Mouse (Mus musculus) layer of hippocampus, postnatal 14 days (tissue): ENCODE results near the gene Acap3. TPM values are rescaled to one million over a fixed set of nuclear protein-coding genes. Genes with fewer than 3 reads are reported as not detected.
A peak's percentile ranks its signal among the peaks of the same experiment; 100 is the strongest.

Experiments used
- DNase-seq, 2 experiments: peaks; one replicate each; pipeline ENCODE4 v3.0.0; 2021 to 2022; ENCODE audit warnings: low spot score in 2 of 2, mixed read lengths in 1 of 2
- microRNA-seq, 2 experiments: library from miRNA; unstranded; fragments of <30 nt; microRNA quantifications; one replicate each; pipeline ENCODE4 v1.2.0; 2021
- total RNA-seq, 2 experiments: library from RNA; stranded (reverse); gene quantifications; 2 replicates each; pipeline ENCODE4 v1.2.3; 2021

Gene Acap3
- total RNA-seq, 2 experiments from 2014 or later = 143 to 160 TPM

DNA sequence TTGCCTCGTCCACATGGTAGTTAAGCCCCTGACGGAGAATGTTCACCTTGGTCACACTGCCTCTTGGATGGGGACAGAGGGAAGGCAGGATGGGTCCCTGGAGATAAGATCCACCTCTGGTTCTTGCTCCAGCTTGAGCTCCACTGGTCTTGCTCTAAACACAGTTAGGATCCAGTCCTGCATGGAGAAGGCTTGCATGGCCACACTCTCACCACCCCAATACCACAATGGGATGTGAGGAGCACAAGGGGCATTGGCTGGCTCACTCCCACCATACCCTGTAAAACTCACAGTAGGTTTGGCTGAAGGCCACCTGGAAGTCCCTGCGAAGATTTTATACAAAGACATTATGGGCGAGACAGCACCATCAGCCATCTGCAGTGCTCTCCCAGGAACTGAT is 17.1 kb downstream of the Acap3 start:
- DNase-seq = peak; percentile 3 to 5

DNA sequence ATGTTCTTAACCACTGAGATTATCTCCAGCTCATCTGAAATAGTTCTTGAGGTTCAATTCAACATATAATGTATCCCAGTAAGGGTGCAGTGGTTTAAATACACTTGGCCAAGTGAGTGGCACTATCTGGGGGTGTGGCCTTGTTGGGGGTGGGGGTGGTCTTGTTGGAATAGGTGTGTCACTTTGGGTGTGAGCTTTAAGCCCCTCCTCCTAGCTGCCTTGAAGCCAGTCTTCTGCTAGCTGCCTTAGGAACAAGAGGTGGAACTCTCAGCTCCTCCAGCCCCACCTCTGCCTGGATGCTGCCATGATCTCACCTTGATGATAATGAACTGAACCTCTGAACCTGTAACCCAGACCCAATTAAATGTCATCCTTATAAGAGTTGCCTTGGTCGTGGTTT is 40.4 kb downstream of the Acap3 start:
- no peak for DNase-seq

DNA sequence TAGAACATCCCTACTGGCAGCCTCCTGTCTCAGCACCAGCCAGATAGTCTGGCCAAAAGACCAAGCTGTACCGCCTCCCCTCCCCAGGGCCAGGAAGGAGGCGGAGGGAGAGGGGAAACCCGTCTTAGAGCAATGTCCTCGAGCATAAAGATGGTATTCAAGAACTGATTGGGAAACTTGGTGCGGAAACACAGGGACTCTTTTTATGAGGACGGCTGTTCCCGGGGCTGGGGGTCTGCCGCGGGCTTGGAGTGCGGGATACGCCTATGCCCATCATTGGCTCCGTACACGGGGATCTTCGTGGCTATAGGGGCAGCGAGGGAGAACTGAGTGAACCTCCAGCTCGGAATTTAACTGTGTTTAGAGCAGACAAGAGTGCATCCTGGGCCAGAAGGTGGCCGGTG is 51.4 kb downstream of the Acap3 start:
- peak; percentile 61 to 72 for DNase-seq

DNA sequence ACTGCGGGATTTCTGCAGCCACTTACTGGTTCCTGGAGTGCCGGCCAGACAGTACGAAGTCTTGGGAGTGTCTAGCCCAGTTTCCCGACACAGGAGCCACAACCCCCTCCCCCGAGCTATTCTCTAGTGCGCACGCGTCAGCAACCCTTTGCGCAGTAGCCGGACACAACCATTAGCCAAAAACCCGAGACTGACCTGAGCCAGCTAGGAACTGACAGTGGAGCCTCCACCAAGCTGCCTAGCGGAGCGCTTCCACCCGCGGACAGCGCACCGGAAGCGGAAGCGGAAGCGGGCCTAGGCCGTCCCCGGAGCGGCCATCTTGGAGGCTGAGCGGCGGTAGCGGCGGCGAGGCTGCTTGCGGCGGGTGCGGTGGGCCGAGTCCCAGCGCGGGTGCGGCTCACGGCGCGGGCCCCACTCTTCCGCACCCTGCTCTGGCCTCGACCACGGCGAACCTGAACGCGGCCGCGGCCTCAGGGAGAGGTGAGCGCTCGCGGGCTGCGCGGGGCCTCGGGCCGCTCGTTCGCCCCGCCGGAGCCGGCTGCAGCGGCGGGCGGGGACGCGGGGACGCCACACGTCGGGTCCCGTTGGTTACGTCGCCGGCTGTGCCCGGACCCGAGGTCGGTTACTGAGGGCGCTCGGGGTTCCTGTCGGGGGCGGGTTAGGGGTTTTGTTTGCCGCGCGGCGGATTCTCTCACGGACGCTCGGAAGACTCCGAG is 52.1 kb downstream of the Acap3 start, which contains the start of gene Ube2j2:
Gene Ube2j2, plus strand, starts transcription at position 298 of the 716 bp plus-strand sequence.
- DNase-seq = peak; percentile 97 to 98

DNA sequence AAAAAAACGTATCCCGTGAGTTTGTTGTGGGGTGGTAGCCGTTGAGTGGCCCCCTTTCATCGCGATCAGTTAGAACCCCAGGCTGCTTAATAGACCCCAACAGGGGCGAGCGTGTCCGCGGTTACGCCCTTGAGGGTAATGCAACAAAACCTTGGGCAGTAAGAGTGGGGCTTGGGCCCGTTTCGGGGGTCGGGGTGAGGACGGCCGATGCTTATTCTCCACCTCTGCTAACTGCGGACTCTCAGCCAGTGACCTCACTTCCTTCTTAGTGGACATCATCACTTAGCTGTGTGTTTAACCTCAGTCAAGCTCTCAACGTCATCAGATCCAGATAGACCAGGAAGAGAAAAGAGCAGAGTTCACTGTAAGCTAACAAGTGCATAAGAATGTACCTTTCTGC is 52.6 kb downstream of the Acap3 start:
- no peak for DNase-seq

DNA sequence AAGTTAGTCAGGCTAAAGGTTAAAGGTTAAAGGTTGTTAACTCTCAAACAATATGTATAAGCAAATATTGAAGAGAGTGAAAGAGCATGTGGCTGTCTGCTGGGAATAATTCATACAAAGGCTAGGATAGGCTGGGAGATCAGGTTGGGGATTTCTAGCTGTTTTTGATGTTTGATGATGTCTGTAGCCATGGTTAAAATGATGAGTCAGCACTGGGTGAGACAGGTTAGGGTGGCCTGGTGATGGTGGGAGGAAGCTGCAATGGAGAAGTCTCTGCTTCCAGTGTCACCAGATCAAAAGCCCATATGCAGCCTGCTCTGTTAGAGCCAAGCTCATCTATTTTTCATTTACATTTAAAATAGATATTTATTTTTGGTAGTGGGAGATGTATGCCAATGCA is 55.5 kb downstream of the Acap3 start:
- DNase-seq = no peak

DNA sequence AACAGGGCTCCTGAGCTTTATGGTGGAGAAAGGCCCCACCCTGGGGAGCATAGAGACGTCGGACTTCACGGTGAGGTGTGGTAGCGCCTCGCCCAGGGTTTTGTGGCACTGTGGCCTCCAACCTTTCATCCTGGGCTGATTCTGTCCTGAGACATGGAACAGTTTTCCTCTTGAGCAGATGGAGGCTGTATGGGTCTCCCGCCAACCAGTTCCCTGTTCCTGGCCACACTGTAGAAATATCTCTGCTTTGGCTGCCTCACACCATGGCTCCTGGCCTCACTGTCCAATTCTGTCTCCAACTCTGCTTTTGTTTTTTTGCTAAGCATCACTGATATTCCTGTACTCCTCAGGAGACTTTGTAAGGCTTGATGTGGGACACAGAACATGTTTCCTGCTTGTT is 63.9 kb downstream of the Acap3 start:
- no peak for DNase-seq

Small RNAs within 50 kb of the gene (microRNA-seq; reads per million reads assigned to microRNA genes)
- gene Gm22991 = 0 reads per million in 2 experiments

Other genes with a start within 250 kb of the Acap3 start
- not detected for gene Gm10563, start 246.4 kb upstream of the Acap3 start, total RNA-seq
- gene Mmp23, start 238.4 kb upstream of the Acap3 start, total RNA-seq = 1 to 10 TPM; 1.5 to 4.7 TPM
- gene Mib2, start 222.6 kb upstream of the Acap3 start, total RNA-seq = 10 to 100 TPM; 86.7 to 87.7 TPM
- 10 to 100 TPM; 22.5 to 26.4 TPM for gene Fndc10, start 197.5 kb upstream of the Acap3 start, total RNA-seq
- gene Ssu72, start 187.0 kb upstream of the Acap3 start, total RNA-seq = 10 to 100 TPM; 65.7 to 79.1 TPM
- 10 to 100 TPM; 41.6 to 45.7 TPM for gene Tmem240, start 157.0 kb upstream of the Acap3 start, total RNA-seq
- 10 to 100 TPM; 52.5 to 59.7 TPM for gene Atad3a, start 130.7 kb upstream of the Acap3 start, total RNA-seq
- 10 to 100 TPM; 13.5 to 16.8 TPM for gene Vwa1, start 117.1 kb upstream of the Acap3 start, total RNA-seq
- gene Tmem88b, start 105.9 kb upstream of the Acap3 start, total RNA-seq = 10 to 100 TPM; 18.0 to 18.1 TPM
- under 1 TPM in 1 of 2 experiments, not detected in 1; 0.48 TPM for gene Ankrd65, start 101.4 kb upstream of the Acap3 start, total RNA-seq
- gene Mrpl20, start 88.9 kb upstream of the Acap3 start, total RNA-seq = 100 to 1,000 TPM; 105 to 109 TPM
- gene Ccnl2, start 79.3 kb upstream of the Acap3 start, total RNA-seq = 10 to 100 TPM; 77.7 to 89.3 TPM
- gene Aurkaip1, start 60.5 kb upstream of the Acap3 start, total RNA-seq = 10 to 100 TPM; 83.3 to 83.7 TPM
- gene Mxra8, start 52.1 kb upstream of the Acap3 start, total RNA-seq = 10 to 100 TPM; 10.0 to 12.7 TPM
- gene Dvl1, start 44.4 kb upstream of the Acap3 start, total RNA-seq = 10 to 100 TPM; 72.9 to 75.8 TPM
- gene Tas1r3, start 28.5 kb upstream of the Acap3 start, total RNA-seq = under 1 TPM; 0.25 to 0.29 TPM
- 10 to 100 TPM; 29.5 to 31.2 TPM for gene Cptp, start 22.4 kb upstream of the Acap3 start, total RNA-seq
- 10 to 100 TPM; 29.4 to 33.0 TPM for gene Ints11, start 22.3 kb upstream of the Acap3 start, total RNA-seq
- gene Pusl1, start within 50 bp of the Acap3 start, total RNA-seq = 10 to 100 TPM; 61.3 to 65.4 TPM
- 10 to 100 TPM; 75.2 to 78.9 TPM for gene Ube2j2, start 52.0 kb downstream of the Acap3 start, total RNA-seq
- gene C1qtnf12, start 70.5 kb downstream of the Acap3 start, total RNA-seq = 10 to 100 TPM; 15.9 to 21.1 TPM
- 1 to 10 TPM; 9.0 to 9.7 TPM for gene B3galt6, start 100.8 kb downstream of the Acap3 start, total RNA-seq
- gene Sdf4, start 101.0 kb downstream of the Acap3 start, total RNA-seq = 100 to 1,000 TPM; 154 to 157 TPM
- 1 to 10 TPM; 1.0 to 1.1 TPM for gene Tnfrsf4, start 122.0 kb downstream of the Acap3 start, total RNA-seq
- gene Tnfrsf18, start 134.3 kb downstream of the Acap3 start, total RNA-seq = not detected
- under 1 TPM in 1 of 2 experiments, not detected in 1; 0.14 TPM for gene Ttll10, start 167.6 kb downstream of the Acap3 start, total RNA-seq
- 10 to 100 TPM; 23.8 to 26.6 TPM for gene 9430015G10Rik, start 218.2 kb downstream of the Acap3 start, total RNA-seq
- under 1 TPM; 0.55 to 0.65 TPM for gene Rnf223, start 238.7 kb downstream of the Acap3 start, total RNA-seq